Mouse (Mus musculus): ENCODE data around the gene March4.

DNA sequence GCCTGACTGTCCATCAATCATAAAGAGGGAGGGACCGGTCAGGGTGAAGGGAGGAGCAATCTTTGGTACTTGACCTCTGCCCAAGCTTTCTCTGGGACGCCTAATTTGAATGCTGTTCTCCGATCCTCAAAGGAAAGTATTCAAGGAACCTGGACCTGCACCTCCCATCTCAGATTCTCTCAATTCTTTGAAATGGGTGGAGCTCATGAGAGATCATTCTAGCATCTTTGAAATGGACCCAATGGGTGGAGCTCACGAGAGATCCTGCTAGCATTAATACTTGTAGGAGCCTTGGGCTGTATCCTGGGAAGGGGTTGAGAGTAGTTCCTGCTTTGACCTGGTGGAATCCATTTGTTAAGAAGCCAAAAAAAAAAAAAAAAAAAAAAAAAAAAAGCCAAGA is 110.3 kb downstream of the March4 start:
- TF ChIP-seq POLR2A (IDR thresholded peaks at IDR 0.05; ENCODE audit: borderline replicate concordance, low read depth, low read length) (no peak), CTCF (IDR thresholded peaks at IDR 0.05; ENCODE audit: low read depth, low read length) (no peak)

Measured in bone marrow macrophage, adult 2 months (primary cell).